Mouse (Mus musculus) embryonic facial prominence, embryonic 13.5 days (tissue): ENCODE data around the gene Sgms2. TPM values are rescaled to one million over a fixed set of nuclear protein-coding genes. Genes with fewer than 3 reads are reported as not detected.

Experiments used
- ATAC-seq: fragments of 200-750 bp; cut with Nextera tagmentation; 2 replicates; pipeline ENCODE4 v1.8.0; 2017; ENCODE audit warnings: low read depth; ENCODE audit not compliant: insufficient number of reproducible peaks, insufficient read depth, low FRiP score, low TSS enrichment
- H3K27ac ChIP-seq: fragments of 300-500 bp; sonication (generic); 2 replicates; pipeline ENCODE4 v1.5.1; 2015; ENCODE audit warnings: moderate library complexity, mild to moderate bottlenecking, inconsistent platforms
- H3K27me3 ChIP-seq: fragments of 300-500 bp; sonication (generic); 2 replicates; pipeline ENCODE4 v1.6.1; 2015; ENCODE audit warnings: mild to moderate bottlenecking, inconsistent platforms
- H3K36me3 ChIP-seq: fragments of 300-500 bp; sonication (generic); 2 replicates; pipeline ENCODE4 v1.6.1; 2015; ENCODE audit warnings: mild to moderate bottlenecking, inconsistent platforms
- H3K4me1 ChIP-seq: fragments of 300-500 bp; sonication (generic); 2 replicates; pipeline ENCODE4 v1.6.1; 2015; ENCODE audit warnings: inconsistent platforms
- H3K4me2 ChIP-seq: fragments of 300-500 bp; sonication (generic); 2 replicates; pipeline ENCODE4 v1.6.1; 2015; ENCODE audit warnings: moderate library complexity, mild to moderate bottlenecking, inconsistent platforms
- H3K4me3 ChIP-seq: fragments of 300-500 bp; sonication (generic); 2 replicates; pipeline ENCODE4 v1.5.1; 2015; ENCODE audit warnings: mild to moderate bottlenecking, inconsistent platforms
- H3K9ac ChIP-seq: fragments of 300-500 bp; sonication (generic); 2 replicates; pipeline ENCODE4 v1.6.1; 2015; ENCODE audit warnings: mild to moderate bottlenecking, inconsistent platforms
- H3K9me3 ChIP-seq: fragments of 300-500 bp; sonication (generic); 2 replicates; pipeline ENCODE4 v1.6.1; 2016; ENCODE audit warnings: inconsistent platforms
- whole genome bisulfite sequencing: fragments of 180-500 bp; shearing (Covaris S2); methylation state at CpG from one replicate; pipeline ENCODE4 v1.1.7; 2015; ENCODE audit warnings: mixed read lengths; 5-methylcytosine and 5-hydroxymethylcytosine counted together
- polyA plus RNA-seq: library from polyadenylated mRNA; unstranded; fragments of >200 nt; fragmentation: Nextera tagmentation; extraction: Ambion mirVana; gene quantifications from 2 replicates; pipeline ENCODE4 v1.2.1, GENCODE M21; 2015

Sgms2 gene
- polyA plus RNA-seq, 1 experiment from 2014 or later: 14.8 TPM

- Histone ChIP-seq H3K27me3 (no peaks in the 10 kb centered on the region), H3K36me3 (no peaks in the 10 kb centered on the region), H3K9me3 (no peaks in the 10 kb centered on the region), H3K9ac (no peak overlapping the region), H3K4me2 (no peak overlapping the region), H3K4me3 (no peak overlapping the region), H3K4me1 (no peaks in the 10 kb centered on the region), H3K27ac (no peak overlapping the region)
- WGBS: 79% methylated on average over 3 of the region's 3 CpGs
- ATAC-seq: no peak
Observed at GRCm38 (mm10) chr3:131465536-131466260, 25.5 kb downstream of the Sgms2 start.

GRCm38 (mm10) chr3:131372996-131373395 lies 118.2 kb downstream of the Sgms2 start:
- Histone ChIP-seq H3K9me3 (no peaks in the 10 kb centered on the region), H3K4me3 (no peak overlapping the region), H3K36me3 (no peaks in the 10 kb centered on the region), H3K27me3 (no peaks in the 10 kb centered on the region), H3K4me2 (no peak overlapping the region), H3K27ac (no peak overlapping the region), H3K4me1 (no peaks in the 10 kb centered on the region), H3K9ac (no peak overlapping the region)
- 86% methylated on average over 7 of the region's 7 CpGs for WGBS
- ATAC-seq: no peak

- 87% methylated on average over 8 of the region's 8 CpGs for WGBS
- Histone ChIP-seq H3K27ac (no peak overlapping the region), H3K4me2 (no peak overlapping the region), H3K27me3 (no peaks in the 10 kb centered on the region), H3K4me1 (no peaks in the 10 kb centered on the region), H3K9ac (no peak overlapping the region), H3K36me3 (no peaks in the 10 kb centered on the region), H3K9me3 (no peaks in the 10 kb centered on the region), H3K4me3 (no peak overlapping the region)
- ATAC-seq: no peak
Observed at GRCm38 (mm10) chr3:131368678-131369077, 122.5 kb downstream of the Sgms2 start.

DNA sequence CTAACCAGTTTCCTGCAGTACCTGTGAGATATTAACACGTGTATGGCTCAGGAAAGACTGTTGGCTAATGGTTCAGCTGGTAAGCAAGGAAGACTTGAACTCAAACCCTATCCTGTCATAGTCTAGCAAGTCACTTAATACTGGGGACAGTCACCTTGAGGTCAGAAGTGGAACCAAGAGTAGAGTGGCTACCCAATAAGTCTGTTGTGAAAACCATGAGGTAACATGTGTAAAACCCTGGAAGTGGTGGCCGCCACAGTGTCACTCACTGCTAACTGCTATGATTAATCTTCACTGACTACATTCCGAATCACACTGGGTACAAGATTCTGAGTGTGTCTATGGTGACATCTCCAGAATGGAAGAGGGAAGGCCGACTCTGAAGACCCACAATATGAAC lies 123.8 kb downstream of the Sgms2 start:
- no peak for ATAC-seq

DNA sequence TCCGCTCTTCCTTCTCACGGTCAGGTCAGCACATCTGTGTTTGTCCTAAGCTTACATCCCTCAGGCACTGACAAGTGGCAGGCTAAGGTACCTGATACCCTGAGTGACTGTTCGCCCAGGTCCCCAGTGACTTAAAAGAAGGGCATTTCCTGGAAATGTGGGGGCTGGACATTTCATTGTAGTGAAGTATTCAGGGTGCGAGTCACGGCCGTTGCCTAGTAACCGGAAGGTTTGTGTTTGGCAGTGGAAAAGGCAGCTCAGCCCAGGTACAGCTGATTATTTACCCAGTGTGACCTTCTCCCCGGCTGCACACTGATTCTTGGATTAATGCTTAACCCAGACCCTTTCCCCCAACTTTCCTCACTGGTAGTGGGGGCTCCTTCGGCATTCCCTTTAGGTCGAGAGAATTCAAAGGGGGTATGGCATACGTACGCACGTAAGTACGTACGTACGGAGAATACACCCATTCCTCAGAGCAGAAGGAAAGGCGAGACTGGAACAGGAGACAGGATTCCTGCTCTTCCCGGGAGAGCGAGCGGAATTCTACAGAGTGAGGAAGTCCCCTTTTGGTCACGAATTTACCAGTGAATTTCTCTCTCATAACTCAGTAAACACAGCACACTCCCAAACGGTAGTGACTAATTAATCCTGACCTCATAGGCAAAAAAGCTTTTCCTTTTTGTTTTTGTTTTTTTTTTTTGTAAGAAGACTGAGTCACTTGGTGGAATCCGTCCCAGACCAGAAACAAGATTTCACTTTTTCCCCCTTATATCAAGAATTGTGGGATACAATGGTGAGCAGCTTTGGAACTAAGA lies 126.4 kb downstream of the Sgms2 start:
- Histone ChIP-seq H3K27me3 (no peaks in the 10 kb centered on the region), H3K4me2 (no peak overlapping the region), H3K4me3 (no peak overlapping the region), H3K9me3 (no peaks in the 10 kb centered on the region), H3K9ac (no peak overlapping the region), H3K4me1 (no peaks in the 10 kb centered on the region), H3K36me3 (no peaks in the 10 kb centered on the region), H3K27ac (no peak overlapping the region)
- 67% methylated on average over 23 of the region's 23 CpGs for WGBS
- no peak for ATAC-seq

More for the DNA sequence above, 123.8 kb downstream of the Sgms2 start:
- Histone ChIP-seq H3K4me3 (no peak overlapping the region), H3K27ac (no peak overlapping the region), H3K9ac (no peak overlapping the region), H3K36me3 (no peaks in the 10 kb centered on the region), H3K4me2 (no peak overlapping the region), H3K9me3 (no peaks in the 10 kb centered on the region), H3K4me1 (no peaks in the 10 kb centered on the region), H3K27me3 (no peaks in the 10 kb centered on the region)
- 86% methylated on average over 4 of the region's 4 CpGs for WGBS

DNA sequence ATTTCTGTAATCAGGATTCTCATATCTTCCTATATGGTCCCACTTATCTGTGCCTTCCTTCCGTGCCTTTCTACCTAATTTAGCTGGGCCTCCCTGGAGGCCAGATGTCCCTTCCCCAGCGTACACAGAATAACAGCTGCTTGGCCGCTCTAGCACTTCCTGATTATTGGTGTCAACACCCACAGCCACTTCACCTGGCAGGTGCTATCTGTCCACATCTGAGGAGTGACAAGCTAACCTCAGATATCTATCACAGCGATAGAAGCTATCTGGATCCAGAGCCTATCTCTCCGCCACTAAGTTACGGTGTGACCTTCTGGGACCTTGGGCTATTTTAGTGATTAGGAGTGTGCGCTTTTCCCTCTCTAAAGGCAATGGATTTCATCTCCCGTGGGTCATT lies 127.0 kb downstream of the Sgms2 start:
- H3K4me3 ChIP-seq: no peak overlapping the region
- no peaks in the 10 kb centered on the region for H3K4me1 ChIP-seq
- no peaks in the 10 kb centered on the region for H3K36me3 ChIP-seq
- 61% methylated on average over 8 of the region's 8 CpGs for WGBS
- no peaks in the 10 kb centered on the region for H3K9me3 ChIP-seq
- no peak overlapping the region for H3K27ac ChIP-seq
- no peaks in the 10 kb centered on the region for H3K27me3 ChIP-seq
- no peak overlapping the region for H3K9ac ChIP-seq
- no peak for ATAC-seq
- no peak overlapping the region for H3K4me2 ChIP-seq

- H3K4me2 ChIP-seq: no peak overlapping the region
- 88% methylated on average over 14 of the region's 14 CpGs for WGBS
- no peaks in the 10 kb centered on the region for H3K27me3 ChIP-seq
- no peaks in the 10 kb centered on the region for H3K4me1 ChIP-seq
- ATAC-seq: no peak
- no peak overlapping the region for H3K9ac ChIP-seq
- no peaks in the 10 kb centered on the region for H3K9me3 ChIP-seq
- no peak overlapping the region for H3K27ac ChIP-seq
- H3K4me3 ChIP-seq: no peak overlapping the region
- no peaks in the 10 kb centered on the region for H3K36me3 ChIP-seq
Observed at GRCm38 (mm10) chr3:131363602-131364001, 127.6 kb downstream of the Sgms2 start.

DNA sequence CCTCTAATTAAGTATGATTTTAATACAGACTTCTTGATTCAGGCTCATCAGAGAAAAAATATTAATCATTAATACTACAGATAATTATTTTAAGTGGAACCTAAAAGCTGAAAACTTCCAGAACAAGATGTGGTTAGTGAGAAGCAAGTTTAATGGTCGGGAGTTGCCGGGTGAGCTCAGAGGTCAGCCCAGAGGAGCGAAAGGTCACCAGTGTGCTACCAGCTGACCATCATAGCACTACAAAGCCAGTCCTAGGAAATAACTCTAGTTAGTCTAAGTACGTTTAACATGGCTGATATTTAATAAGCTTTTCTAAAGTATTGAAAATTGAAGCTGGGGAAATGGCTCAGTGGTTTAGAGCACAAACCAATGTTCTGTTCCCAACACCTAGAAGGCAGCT lies 129.3 kb downstream of the Sgms2 start:
- ATAC-seq: no peak
- no peaks in the 10 kb centered on the region for H3K9me3 ChIP-seq
- H3K27ac ChIP-seq: no peak overlapping the region

GRCm38 (mm10) chr3:131359011-131359410 lies 132.2 kb downstream of the Sgms2 start:
- no peak for ATAC-seq
- no peak overlapping the region for H3K4me2 ChIP-seq
- WGBS: 81% methylated on average over 5 of the region's 5 CpGs

More for the DNA sequence above, 129.3 kb downstream of the Sgms2 start:
- Histone ChIP-seq H3K36me3 (no peaks in the 10 kb centered on the region), H3K27me3 (no peaks in the 10 kb centered on the region), H3K9ac (no peak overlapping the region), H3K4me1 (no peaks in the 10 kb centered on the region), H3K4me3 (no peak overlapping the region), H3K4me2 (no peak overlapping the region)
- WGBS: 68% methylated on average over 4 of the region's 4 CpGs

DNA sequence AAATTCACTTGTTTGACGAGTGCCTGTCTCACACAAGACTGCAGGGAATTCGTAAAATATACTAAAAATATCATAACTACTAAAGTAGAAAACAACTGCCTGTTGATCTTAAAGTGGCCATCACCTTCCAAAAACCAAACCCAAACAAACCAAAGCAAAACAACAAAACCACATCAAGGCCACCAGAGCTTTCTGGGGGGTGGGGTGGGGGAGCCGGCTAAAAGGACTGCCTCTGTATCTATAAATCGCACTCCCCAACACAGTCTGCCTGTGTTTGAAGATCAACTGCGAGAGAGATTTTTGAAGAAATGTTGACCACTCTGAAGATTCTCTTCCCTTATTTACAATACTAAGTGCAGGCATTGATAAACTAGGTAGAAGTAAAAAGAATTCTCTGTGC lies 133.0 kb downstream of the Sgms2 start:
- Histone ChIP-seq H3K27ac (no peak overlapping the region), H3K36me3 (no peaks in the 10 kb centered on the region), H3K4me1 (no peaks in the 10 kb centered on the region), H3K9me3 (no peaks in the 10 kb centered on the region), H3K27me3 (no peaks in the 10 kb centered on the region), H3K4me3 (no peak overlapping the region), H3K9ac (no peak overlapping the region), H3K4me2 (no peak overlapping the region)
- ATAC-seq: no peak
- WGBS: 71% methylated on average over 5 of the region's 5 CpGs

More at GRCm38 (mm10) chr3:131359011-131359410, 132.2 kb downstream of the Sgms2 start:
- H3K4me1 ChIP-seq: no peaks in the 10 kb centered on the region
- no peaks in the 10 kb centered on the region for H3K27me3 ChIP-seq
- no peak overlapping the region for H3K9ac ChIP-seq
- H3K4me3 ChIP-seq: no peak overlapping the region
- H3K9me3 ChIP-seq: no peaks in the 10 kb centered on the region
- no peaks in the 10 kb centered on the region for H3K36me3 ChIP-seq
- H3K27ac ChIP-seq: no peak overlapping the region

GRCm38 (mm10) chr3:131357643-131358042 lies 133.6 kb downstream of the Sgms2 start:
- no peaks in the 10 kb centered on the region for H3K9me3 ChIP-seq
- no peak overlapping the region for H3K27ac ChIP-seq
- H3K4me1 ChIP-seq: no peaks in the 10 kb centered on the region
- no peak overlapping the region for H3K4me3 ChIP-seq
- H3K36me3 ChIP-seq: no peaks in the 10 kb centered on the region
- no peak overlapping the region for H3K4me2 ChIP-seq
- 83% methylated on average over 3 of the region's 3 CpGs for WGBS
- no peak overlapping the region for H3K9ac ChIP-seq
- ATAC-seq: no peak
- H3K27me3 ChIP-seq: no peaks in the 10 kb centered on the region

GRCm38 (mm10) chr3:131356026-131356425 lies 135.2 kb downstream of the Sgms2 start:
- no peak overlapping the region for H3K9ac ChIP-seq
- 51% methylated on average over 5 of the region's 5 CpGs for WGBS
- H3K27ac ChIP-seq: no peak overlapping the region

More at GRCm38 (mm10) chr3:131356026-131356425, 135.2 kb downstream of the Sgms2 start:
- no peaks in the 10 kb centered on the region for H3K9me3 ChIP-seq
- no peak overlapping the region for H3K4me3 ChIP-seq
- H3K4me1 ChIP-seq: no peaks in the 10 kb centered on the region
- ATAC-seq: no peak
- no peaks in the 10 kb centered on the region for H3K27me3 ChIP-seq
- no peaks in the 10 kb centered on the region for H3K36me3 ChIP-seq
- H3K4me2 ChIP-seq: no peak overlapping the region
